Mouse (Mus musculus) v-Abl transformed pro-B cells (cell line): ENCODE results near the gene Timm13.

Source experiments
- in situ Hi-C, 2 experiments: fragments of 400-800 bp; cut with MboI; formaldehyde crosslinking; loops; one replicate each; pipeline ENCODE4 v1.15.1; 2025; ENCODE audit not compliant: unreplicated experiment in 2 of 2

The Timm13 gene

GRCm38 (mm10) chr10:80876028-80876427, 24.7 kb downstream of the Timm13 start:
- in situ Hi-C loops: loop anchor here (5.0 to 25.0 kb wide), 3 partner anchors 54 to 314 kb away; partner anchors contain the start of gene Rexo1 (in 1 of the 2)

- in situ Hi-C loops: no loop called here
Observed at GRCm38 (mm10) chr10:80874035-80874434, 26.7 kb downstream of the Timm13 start.

DNA sequence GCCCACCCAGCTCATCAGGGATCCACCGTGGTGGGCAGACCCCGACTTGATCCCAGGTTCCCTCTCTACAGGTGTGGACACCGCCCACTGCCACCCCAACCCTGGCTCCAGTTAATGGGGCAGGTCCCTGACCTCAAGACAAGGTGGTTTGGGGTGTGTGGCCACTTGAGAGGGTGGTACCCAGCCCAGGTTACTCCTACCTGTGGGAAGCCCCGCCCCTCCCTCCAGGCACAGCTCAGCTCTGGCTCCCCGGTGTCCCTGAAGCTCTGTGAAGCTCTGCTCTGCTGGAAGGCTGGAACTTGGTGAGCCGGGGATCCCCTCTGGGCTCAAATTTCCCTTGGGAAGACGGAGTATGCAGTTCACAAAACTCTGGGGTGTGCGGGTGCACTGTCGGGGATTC, 29.2 kb downstream of the Timm13 start, which contains the start of gene Tmprss9:
Tmprss9 (plus strand) TSS at position 268 of the 400 bp plus-strand sequence.
- in situ Hi-C loops: no loop called here

- in situ Hi-C loops: no loop called here
Observed at GRCm38 (mm10) chr10:80870993-80871392, 29.8 kb downstream of the Timm13 start.

DNA sequence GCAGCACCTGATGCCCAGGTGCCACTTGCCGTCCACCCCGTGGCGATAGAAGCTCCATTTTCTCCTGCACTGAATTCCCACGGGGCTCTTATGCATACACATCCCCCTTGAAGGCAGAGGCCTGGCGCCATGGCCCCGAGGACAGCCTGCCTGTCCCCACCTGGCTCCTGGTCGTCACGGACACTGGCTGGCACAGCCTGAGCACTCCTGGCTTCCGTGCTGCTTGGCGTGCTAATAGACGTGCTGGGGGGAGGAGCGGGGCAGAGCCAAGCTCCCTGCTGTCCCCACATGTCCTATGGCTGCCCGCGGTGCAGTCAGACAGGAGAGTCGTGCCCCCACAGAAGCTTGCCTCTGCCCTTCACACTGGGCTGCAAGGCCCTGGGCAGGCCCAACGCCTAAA, 36.3 kb downstream of the Timm13 start:
- in situ Hi-C loops: no loop called here

DNA sequence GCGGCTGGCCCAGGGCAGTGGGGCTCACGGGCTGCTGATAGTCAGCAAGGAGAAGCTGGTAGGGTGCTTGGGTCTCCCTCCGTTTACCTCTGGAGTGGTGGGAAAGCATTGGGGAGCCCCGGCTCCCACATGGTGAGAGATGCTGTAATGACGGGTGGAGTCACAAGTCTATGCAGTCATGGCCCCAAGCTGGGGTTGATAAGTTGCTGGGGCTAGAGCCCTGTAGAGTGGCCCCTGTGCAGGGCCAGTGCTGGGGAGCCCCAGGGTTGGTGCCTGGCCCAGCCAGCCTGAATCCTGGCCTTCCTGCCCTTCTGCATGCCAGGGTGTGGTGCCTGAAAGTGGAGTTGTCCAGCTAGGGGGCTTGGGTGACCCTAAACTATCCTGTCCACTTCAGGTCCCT, 38.5 kb downstream of the Timm13 start:
- in situ Hi-C loops: no loop called here

DNA sequence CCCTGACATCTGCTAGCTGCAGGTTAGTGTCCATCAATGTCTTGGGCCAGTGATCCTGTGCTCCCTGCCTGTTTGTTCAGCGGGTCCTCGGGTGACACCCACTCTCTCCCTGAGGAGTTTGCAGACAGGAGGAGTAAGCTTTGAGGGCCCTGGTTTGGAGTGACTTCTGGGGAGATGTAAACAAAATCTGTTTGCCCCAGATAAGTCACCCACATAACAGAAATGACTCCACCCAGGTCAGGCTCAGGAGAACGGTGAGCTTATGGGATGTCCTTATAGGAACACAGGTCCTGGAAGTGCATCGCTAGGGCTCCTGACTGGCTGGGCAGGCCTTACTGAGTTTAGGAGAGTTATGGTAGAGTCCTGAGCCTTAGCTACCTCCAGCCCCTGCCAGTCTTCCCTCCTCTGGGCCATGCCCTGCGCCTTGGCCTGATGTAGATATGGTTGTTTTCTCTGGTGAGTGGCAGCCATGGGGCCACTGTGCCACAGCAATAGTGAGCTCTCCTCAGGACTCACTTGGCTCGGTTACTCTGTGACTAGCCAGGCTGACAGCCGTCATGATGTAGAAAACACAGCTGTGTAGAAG, 42.3 kb downstream of the Timm13 start:
- in situ Hi-C loops: no loop called here

GRCm38 (mm10) chr10:80857848-80858247, 42.9 kb downstream of the Timm13 start:
- in situ Hi-C loops: no loop called here

DNA sequence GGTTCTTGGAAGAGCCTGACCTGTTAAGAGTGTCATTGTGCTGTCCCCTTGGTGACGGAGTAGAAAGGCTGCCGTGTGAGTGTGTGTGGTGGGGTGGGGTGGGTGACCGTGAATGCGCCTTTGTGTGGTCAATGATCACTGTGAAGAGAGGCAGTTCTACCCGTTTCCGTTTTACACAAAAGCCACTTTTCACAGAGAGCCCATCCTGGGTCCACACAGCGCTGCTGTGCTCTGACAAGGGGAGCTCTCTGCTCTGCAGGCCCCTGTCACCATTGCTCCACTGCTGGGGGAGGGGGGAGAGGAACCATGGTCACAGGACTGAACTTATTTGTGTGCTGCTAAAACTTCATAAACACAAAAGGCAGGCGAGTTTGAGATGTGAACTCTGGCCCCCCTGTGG, 43.4 kb downstream of the Timm13 start:
- in situ Hi-C loops: no loop called here

DNA sequence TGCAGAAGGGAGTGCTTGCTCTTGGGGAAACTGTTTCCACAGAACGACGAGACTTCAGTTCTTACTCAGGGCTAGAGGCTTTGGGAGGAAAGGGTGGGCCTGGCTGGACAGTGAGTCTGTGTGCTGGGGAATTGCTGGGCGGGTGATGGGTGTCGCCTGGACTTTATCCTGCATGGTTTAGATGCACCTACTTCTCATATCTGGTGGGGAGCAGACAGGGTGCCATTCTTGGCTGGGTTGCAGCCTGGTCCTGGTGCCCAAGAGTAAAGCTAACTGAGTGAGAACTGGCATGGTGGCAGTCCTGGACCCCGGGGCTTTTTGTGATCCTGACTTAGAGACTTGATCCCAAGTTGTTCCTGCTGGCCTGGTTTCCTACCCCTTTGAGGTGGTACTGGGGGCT, 43.9 kb downstream of the Timm13 start:
- in situ Hi-C loops: no loop called here

DNA sequence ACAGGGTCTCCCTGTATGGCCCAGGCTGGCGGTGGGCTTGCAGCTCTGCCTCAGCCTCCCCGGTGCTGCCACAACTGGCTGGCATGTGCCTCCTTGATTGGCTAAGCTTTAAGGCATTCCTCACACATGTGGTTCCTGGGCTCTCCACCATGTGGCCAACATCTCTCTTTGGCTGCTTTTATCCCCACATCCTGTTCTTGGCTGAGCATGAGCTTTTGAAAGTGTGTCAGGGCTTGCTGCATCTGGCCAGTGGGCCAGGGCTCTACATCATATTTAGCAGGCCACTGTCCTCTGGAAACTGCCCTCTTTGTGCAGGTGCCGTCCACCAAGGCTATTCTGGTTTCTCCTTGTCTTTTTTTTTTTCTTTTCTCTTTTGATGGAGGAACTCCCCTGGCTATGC, 44.5 kb downstream of the Timm13 start:
- in situ Hi-C loops: no loop called here

DNA sequence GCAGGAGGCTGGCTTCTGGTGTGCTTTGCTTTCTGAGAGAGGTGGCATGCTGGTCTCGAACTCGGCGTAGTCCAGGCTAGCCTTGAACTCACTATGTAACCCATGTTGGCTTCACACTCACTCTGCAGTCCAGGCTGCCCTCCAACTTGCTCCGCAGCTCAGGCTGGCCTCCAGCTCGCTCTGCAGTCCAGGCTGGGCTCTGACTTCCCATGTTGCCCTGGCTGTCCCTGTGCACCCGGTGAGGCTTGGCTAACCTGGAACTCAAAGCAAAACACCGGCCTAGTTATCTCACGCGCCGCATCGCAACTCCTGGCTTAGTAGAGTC, 45.1 kb downstream of the Timm13 start:
- in situ Hi-C loops: no loop called here

DNA sequence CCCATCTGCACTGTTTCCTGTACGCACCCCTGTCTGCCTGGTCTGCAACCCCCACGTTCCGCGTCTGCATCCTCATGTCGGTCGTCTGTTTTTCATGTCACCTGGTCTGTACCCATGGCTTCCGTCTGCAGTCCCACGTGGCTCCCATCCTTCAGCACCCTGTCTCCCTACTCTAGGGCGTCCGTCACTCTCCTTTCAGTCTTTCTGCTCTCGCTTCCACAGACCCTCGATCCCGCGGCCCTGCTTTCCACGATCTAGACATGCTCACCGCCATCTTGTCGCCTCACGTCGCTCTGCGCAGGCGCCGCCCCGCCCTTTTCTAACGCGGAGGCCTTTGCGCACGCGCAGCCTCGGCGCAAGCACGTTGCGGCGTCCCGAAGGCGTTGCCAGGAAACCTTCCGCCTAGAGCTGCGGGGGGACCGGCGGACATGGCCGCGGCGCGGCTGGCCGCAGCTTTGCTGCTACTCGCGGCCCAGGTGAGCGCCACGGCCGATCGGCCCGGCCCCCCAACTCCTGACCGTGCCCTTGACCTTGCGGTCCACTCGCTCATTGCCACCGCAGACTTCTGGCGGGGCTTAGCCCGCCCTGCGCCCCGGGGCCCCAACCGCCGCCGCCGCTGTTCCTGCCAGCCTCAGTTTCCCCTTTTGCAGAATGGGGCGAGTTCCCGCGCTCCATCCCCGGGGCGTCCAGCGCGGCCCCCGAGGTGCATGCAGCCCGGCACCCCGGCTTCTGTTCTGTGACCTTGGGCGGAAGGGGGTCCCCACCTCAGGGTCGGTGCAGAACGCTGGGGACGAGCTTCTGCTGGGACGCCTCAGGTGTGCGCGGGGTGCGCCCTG, 45.6 kb downstream of the Timm13 start, which contains the start of the genes Lsm7 and Sppl2b:
Lsm7 (minus strand) TSS at position 297 of the 836 bp plus-strand sequence.
Sppl2b (plus strand) TSS at position 363 of the 836 bp plus-strand sequence.
- in situ Hi-C loops: no loop called here
